Mouse (Mus musculus) thymus, postnatal 14 days (tissue): ENCODE measurements around the gene Bicd2.
A peak's percentile ranks its signal among the peaks of the same experiment; 100 is the strongest.

Experiments used
- DNase-seq: peaks from one replicate; pipeline ENCODE4 v3.0.0; 2021

Bicd2 gene

DNA sequence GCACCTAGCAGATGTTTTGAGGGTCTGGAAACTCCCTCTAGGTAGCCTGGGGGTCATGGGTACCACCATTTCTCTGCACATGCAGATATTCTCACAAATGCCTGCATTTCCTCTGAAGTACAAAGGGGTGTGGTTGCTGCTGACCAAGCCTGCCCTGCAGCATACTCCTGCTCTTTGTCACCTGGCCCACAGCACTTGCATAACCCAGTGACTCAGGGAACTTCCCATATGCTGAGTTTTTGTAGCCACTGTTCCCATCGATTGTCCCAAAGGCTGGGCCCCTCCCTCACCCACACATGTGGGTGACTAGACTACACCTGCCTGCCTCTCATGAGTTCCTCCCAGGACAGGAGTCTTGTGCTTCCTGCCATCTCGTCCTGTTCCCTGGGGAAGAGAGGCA, 61.2 kb downstream of the Bicd2 start:
- DNase-seq: no peak

DNA sequence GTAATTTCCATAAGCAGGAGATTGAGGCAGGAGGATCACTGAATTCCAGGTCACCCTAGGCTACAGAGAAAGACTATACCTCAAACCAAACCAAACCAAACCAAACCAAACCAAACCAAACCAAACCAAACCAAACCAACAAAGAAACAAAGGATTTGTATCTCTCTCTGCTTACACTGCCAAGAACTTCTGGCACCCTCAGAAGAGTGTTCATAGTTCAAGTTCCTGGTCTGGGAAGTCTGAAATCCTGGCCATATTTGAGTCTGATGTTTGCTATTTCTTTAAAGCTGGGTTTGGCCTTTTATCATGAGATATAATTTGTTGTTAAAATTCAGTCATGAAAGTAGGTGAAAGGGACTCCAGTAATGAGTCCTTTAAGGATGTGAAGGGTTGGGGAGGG, 66.4 kb downstream of the Bicd2 start:
- DNase-seq: no peak

DNA sequence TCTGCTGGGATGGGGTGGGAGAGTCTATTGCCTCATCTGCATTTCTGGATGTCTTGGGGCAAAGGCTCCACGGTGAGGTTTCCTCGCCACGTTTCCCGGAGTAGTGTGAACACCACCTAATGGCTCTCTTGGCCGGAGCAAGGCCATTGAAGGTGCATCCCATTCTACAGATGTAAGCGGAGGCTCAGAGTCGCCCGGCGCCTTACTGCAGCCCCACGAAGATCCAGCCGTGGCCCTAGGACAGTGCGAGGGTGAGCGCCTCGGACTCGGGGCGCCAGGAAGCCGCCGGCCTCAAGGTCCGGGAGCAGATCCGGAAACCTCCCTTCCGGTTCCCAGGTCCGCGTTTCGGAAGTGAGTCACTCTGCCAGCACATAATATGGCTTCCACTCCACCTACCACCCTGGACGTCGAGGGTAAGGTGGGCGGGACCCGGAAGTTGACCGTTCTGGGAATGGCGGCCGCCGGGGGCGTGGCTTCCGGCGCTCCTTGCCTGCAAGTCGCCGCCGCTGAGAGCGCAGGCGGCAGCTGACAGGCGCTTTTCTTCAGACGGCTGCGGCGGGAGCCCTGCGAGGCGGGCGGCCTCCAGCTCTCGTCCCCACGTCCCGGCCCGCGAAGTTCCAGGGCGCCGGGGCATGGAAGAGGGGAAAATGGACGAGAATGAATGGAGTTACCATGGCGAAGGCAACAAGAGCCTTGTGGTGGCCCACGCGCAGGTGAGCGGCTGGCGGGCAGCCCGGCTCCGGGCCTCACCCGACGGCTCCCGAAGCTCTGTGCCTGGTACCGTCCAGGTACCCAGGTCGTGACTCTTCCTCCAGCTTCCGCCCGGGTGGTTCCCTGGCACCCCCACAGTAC, 79.6 kb downstream of the Bicd2 start, which contains the start of gene Ippk:
Ippk (plus strand) TSS at position 496 of the 852 bp plus-strand sequence.
- peak; percentile 99 for DNase-seq

DNA sequence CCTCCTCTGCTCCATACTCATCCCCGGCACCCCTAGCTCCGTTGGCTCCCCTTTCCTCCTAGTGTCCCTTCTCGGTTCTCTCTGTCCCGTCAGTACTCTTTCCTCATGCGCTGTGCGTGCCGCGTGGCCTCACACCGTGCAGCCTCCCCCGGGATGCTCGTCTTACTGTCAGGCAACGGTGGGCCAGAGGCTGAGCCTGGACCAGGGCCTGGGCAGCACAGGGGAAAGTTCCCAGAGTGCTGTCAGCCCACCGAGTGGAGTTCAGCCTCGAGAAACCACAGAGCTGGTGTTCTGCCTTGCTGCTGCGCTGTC, 80.2 kb downstream of the Bicd2 start:
- DNase-seq: no peak

DNA sequence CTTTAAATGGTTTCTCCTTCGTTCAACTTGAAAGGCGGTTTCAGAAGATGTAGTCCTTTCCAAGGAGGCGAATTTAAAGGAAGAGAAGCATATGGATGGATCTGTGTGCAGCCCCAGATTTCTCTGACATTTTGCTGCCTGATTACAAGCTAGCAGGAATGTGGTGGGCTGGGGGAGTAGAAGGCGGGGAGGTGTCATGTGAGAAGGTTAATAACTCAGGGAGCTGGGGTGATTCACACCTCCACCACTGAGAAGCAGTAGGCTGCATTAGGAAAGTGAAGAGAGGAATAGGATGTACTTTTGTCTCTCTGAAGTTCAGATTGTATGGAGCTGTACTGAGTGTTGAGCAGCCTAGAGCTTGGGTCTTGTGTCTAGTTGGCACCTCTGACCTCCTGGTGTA, 80.6 kb downstream of the Bicd2 start:
- no peak for DNase-seq

DNA sequence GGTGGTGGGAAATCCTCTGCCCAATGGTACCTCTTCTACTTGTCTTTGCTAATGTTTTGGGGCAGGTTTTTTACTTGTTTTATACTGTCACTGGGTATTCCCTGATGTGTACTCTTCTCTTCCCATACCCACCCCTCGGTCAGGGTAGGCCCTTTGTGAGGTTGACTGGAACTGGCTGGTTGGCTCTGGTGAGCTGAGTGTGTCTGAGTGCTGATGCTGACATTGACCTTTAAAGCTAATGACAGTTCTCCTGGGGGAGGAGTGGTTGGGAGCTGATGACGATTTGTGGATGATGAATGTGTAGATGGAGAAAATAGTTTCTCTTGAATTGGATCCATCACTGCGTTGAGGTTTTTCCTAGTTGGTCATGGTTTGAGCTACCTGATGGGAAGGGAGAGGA, 85.4 kb downstream of the Bicd2 start:
- DNase-seq: no peak

DNA sequence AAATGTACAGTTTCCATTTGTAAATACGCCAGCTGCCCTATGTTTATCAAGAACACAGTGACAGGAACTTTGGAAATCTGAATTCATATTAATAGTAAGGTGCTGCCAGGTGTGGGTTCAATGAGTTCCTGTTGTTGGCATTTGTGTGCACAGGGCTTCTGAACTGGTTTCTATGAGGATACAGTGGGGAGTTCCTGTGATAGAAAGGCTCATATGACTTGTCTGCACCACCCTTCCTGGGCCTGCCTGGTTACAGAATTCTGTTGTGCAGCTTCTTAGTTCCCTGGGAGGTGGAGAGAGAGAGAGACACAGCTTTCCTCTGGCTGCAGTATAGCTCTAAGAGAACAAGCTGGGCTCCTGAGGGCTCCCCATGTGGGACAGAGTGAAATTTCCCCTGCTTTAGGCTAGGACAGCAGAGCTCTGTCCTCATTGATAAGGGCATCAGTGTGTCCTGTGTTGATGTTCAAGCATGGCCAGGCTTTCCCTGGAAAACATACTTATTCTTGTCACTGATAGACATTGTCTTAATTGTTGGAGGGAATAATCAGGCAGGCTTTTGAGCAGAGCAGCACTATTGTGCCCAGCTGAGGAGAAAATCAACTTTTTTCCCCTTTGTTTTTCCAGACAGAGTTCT, 86.8 kb downstream of the Bicd2 start:
- no peak for DNase-seq

DNA sequence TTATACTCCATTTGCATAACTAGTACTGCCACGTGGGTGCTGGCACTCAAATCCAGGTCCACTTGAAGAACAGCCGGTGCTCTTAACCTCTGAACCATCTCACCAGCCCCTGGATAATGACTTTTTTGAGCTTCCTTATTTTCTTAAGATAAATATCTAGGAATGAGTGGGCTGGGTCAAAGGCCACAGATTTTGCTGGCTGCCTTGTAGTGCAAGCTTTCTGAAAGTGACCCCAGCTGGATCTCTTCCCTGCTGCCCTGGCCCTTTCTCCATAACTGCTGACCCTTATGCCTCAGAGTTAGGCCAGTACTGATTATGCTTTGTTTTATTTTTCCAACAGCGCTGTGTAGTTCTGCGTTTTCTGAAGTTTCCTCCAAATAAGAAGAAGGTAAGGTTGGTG, 89.1 kb downstream of the Bicd2 start:
- DNase-seq: no peak

DNA sequence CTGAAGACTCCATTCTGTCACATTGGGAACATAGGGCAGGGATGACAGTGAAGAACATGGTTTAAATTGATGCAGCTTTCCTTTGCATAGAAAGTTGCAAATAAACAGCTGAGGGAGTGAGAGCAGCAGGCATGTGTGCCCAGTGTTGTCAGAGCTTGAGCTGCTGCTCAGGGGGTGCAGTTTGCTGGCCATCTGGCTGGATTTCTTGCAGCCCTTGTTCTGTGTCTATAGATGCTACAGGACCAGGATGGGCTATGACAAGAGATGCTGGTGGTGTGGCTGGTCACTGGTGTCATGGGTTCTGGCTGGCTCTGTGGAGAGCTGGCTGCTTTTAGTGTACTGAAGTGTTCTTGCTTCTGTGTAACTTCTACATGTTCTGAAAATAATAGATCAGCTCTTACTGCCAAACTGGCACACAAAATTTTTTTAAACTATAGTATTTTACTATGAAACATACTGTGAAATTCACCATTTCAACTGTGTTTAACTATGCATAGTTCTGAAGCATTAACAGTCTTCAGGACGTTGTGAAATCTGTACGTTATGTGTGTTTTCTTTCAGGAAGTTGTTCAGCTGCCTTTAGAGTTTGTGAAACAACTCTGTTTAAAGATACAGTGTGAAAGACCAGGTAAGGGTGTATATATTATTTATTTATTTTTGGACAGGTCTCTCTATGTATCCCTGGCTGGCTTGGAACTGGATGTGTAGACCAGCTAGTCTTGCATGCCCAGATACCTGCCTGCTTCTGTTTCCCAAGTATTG, 92.1 kb downstream of the Bicd2 start:
- no peak for DNase-seq

DNA sequence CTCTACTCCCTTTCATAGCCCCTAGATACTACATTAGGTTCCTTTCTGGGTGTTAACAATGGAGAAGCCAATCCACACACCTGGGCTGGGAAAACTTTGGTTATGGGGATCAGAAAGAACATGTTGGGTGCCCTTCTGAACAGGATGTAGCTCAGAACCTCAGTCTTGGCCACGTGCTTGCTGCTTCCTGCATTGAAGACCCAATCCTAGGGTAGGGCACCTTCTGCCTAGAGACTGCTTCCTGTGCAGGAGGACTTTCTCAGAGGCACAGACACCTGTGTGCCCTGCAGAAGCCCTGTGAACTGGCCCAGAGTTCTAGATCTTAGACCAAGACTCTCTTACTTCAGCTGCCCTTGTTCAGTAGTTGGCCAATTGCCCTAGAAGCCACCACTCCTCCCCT, 94.4 kb downstream of the Bicd2 start:
- peak; percentile 29 for DNase-seq

DNA sequence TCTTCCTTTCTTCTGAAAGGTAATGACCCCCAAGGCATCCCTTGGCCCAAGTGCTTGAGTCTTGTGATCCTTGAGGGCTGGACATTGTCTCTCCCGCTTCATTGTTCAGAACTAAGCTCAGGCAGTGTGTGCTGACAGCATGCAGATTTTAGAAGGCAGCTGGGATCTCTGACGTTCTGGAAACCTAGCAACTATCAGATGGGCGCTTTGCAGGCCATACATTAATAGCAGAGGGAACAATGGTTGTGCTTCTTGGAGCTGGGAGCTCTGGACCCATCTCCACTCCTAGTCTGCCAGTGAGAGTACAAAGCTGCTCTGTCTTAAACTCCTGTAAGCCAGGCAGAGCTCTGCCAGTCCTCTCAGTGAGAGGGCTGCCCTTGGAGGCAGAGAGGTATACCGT, 94.8 kb downstream of the Bicd2 start:
- DNase-seq: no peak
